Mouse (Mus musculus): Measurements from ENCODE around the gene Gm38393. TPM values are rescaled to one million over a fixed set of nuclear protein-coding genes. Genes with fewer than 3 reads are reported as not detected.

The Gm38393 gene
- total RNA-seq (2015), result not detected in 2 replicates
- total RNA-seq (2017), result not detected in 2 replicates

DNA sequence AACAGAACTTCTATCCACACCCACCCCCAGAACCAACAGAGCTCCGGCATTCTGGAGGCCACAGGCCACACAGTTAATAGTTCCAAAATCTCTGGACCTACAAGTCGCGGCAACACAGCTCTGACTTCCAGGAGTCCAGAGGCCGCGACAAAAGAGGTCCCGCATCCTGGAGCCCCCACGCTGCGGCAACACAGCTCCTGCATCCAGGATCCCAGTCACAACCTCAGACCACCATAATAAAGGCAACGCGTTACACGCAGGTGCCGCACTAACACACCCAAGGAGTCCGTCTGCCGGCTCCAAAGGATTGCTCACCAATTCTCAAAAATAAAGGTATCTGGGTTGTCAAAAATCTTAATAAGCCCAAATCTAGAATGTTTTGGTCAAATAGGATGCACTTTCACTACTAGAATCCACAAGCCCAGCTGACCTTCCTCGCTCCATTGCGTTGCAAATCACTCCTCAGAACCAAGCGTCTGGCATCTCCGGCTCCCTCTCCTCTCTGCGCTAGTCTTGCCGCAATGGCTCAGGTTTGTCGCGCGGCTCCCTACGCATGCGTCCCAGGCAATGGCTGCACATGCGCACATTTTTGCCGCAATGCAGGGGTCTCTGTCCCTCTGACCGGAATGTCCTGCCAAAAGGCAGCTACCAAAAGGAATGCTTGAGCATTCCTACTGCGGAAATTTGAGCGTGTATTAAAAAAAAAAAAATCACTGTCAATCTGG lies at the start of gene Gm38393, which contains the start of gene Snurf:
Gene Gm38393, minus strand, starts transcription at position 459 of the 725 bp plus-strand sequence.
Gene Snurf, minus strand, starts transcription at position 444 of the 725 bp plus-strand sequence.
- ATAC-seq (replicated peaks; ENCODE audit: poor library complexity), result no peak

DNA sequence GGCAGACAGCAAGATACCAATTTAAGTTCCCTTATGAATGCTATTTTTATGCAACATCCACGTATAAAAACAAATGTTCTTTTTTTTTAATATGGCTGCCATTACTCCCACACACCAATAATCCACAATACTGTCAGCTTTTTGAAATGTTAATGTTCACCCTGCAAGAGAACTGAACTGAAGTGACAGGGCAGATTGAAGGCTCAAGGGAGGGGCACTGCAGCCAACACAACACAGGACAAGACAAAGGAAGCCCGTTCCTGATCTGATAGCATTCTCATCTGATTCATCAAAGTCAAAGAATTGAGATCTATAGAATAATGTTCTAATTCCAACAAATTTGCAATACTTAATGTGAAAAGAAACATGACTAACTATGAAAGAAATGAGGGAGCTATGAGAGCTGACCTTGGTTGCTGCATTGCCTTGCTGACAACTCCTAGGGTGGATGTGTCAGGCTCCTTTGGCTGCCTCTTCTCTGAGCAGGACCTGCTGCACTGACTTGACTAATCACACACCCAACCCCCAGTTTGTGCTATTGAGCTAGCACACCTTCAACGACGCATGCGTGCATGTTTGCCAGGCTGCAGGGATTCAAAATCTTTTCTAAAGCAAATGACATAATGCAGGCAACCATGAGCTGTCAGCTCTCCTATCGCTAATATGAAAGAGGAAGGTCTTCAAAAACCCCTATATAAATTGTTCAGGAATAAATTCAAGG lies 42.8 kb upstream of the Gm38393 start:
- ATAC-seq (replicated peaks; ENCODE audit: poor library complexity), result no peak

DNA sequence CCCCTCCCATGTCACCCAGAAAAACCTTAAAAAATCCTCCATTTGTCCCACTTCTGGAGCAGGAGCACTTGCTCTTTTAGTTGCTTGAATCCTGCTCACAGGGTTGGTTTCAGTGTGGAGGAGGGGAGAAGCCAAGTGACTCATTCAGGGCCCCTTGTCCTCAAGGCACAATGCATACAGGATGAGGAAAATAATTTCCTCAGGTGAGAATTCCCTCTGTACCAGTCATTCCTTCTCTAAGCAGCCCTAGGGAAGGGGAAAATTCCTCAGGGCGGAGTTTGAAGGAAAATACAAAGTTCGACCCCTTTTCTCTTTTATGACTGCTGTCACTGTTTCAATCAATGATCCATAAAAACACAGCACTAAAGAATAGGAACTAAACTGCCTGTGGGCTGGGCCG lies 8.3 kb upstream of the Gm38393 start:
- ATAC-seq (replicated peaks; ENCODE audit: poor library complexity), result no peak

DNA sequence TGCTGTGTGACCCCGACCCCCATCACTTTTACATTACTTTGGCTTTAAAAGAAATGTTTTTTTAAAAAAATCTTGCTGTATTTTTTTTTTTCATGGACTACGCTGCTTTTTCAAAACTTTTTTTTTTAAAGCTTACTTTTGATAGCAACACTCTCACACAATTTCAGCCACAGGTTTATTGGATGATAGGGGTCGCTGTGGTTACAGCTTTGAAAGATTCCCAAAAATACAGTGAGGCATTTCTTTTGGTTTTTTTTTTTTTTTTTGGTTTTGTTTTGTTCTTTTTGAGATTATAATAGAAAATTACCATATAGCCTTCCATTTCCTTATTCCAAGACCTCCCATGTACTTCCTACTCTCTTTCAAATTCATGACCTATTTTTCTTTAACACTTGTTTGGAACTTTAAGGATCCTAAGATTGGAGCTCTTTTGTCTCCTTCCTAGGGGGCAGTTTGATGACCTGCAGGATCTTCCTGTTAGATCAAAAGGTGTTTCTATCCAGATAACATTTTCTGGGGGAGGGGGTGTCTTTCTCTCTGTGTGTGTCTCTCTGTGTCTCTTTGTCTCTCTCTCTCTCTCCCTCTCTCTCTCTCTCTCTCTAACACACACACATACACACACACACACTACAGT lies 3.0 kb upstream of the Gm38393 start:
- no peak for ATAC-seq (replicated peaks; ENCODE audit: poor library complexity)

DNA sequence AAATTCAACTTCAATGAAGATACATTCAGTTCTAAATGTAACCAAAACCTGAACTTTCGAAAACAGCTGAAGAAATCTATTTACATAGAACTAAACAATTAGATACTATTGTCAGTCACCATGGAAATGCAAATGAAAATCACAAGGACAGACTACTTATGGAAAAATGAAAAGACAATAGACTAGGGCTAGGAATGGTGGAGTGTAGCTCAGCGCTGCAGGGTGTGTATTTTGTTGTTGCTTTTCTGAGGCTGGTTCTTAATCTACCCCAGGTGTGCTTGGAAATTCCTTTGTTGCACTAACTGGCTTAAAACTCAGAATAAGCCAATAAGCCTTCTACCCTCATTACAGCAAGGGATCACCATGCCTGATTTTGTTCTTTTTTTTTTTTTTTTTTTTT lies 1.4 kb upstream of the Gm38393 start:
- no peak for ATAC-seq (replicated peaks; ENCODE audit: poor library complexity)

DNA sequence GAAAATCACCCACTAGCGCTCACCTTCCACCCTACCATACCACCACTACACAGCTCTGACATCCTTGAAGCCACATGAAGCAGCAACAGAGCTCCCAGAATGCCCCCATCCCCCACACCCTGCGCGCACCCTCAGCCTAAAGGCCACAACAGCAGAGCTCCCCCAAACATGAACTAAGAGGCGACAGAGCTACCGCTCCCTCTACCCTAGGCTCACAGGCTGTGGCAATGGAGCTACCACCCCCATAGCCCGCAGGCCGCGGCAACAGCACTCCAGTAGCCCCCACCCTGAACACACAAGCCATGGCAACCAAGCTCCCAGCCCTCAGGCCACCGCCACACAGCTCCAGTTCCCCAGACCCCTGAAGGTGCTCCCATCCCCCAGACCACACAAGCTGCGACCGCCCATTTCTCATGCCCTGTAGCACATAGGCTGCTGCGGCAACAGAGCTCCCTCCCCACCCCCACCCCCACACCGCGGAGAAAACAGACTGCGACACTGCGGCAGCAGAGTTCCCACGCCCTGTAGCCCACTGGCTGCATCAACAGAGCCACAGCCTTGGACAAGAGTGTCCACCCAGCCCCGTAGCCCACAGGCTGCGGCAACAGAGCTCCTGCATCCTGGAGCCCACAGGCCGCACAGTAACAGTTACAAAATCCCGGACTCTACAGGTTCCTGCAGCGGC lies 801 bp downstream of the Gm38393 start:
- no peak for ATAC-seq (replicated peaks; ENCODE audit: poor library complexity)

DNA sequence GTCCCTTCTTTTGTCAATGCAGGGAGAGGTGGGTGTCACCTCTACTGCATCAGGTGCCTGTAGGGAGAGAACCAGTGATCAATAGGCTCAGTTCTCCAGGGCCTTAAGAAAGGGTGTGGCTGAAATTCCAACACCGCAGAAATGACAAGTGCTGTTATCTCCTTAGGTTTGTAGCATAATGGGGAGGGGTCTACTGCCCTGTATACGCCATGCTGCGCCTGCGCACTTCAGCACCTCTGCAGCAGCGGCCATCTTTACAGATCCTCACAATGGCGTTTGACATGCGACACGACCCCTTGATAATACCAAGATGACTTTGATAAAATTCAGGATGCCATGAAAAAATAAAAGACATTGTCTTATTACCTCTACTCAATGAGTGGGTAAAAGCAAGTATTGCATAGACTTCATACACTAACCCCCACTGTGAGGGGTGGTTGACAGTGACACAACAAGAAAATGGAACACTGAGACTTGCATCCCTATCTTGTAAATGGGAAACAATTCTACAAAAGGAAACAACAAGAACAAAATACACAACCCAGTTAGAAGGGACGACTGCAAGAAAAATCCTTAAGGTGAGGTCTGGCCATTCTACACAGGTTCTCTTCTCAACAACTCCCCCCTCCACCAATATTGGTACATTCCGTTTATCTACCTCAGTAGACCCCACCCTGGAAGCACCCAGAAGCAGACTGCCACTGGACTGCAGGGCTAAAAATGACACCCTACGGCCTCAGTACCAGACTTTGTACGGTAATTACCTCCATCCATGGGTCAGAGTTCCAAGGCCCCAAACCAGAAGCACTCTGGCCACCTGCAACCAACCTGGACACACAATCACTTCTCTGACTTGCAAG lies 1.6 kb downstream of the Gm38393 start:
- ATAC-seq (replicated peaks; ENCODE audit: poor library complexity), result no peak

DNA sequence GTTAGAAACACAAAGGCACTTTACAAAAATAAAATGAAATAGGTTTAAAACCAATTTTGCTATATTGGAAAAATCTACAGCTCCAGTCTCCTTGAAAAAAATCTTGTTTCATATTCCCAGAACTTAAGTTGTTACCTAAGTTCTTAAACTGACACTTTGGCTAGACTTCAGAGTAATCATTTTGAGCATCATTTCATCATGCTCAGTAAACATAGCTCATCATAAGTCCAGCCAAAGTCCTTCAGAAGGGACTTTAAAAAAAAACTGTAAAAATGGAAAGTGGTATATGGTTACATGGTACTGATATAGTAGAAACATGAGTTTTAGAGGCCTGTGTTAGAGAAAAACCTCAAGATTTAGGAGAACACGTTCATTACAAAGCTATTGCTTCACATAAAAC lies 26.2 kb downstream of the Gm38393 start:
- no peak for ATAC-seq (replicated peaks; ENCODE audit: poor library complexity)

Other genes starting within 250 kb of the Gm38393 start
- not detected in 2 replicates for gene Snurf, start within 50 bp of the Gm38393 start, total RNA-seq (2015)
- gene Snurf, start within 50 bp of the Gm38393 start, total RNA-seq (2017), result not detected in 2 replicates
- gene Snrpn, start 135.2 kb upstream of the Gm38393 start, total RNA-seq (2015), result not detected in 2 replicates
- not detected in 2 replicates for gene Snrpn, start 135.2 kb upstream of the Gm38393 start, total RNA-seq (2017)